Mouse (Mus musculus): ENCODE measurements around the gene Slc4a5. TPM values are rescaled to one million over a fixed set of nuclear protein-coding genes. Genes with fewer than 3 reads are reported as not detected.
A peak's percentile ranks its signal among the peaks of the same experiment; 100 is the strongest.

The Slc4a5 gene
- polyA plus RNA-seq, 1 experiment from 2014 or later, result 5.3 TPM

DNA sequence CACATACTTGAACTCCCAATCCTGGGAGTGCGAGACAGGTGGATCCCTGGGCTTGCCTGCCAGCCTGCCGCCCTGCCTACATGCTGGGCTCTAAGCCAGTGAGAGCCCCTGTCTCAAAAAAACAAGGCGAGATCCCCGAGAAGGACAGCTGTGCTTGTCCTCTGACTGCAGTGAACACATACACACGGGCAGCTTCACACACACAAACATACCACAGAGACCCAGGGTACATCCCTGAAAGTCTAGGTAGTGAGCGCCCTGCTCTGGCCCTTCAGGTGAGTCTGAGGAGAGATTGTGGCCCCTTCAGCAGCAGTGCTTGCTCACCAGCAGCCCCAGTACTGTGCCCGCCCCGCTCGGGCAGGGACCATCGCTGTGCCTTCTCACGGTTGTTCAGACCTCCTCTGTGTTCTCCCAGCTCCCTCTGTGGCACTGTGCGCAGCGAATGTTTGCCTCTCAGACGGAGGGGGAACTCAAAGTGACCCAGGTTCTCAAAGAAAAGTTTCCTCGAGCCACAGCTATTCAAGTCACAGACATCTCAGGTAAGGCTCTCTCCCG, 131.3 kb downstream of the Slc4a5 start:
- no peak for DNase-seq (ENCODE audit: low spot score)
- H3K27ac ChIP-seq, result peak overlapping the region; percentile 45; the same call in 1 of the 2 replicates
- WGBS, result 90% methylated on average over 16 of the region's 16 CpGs

DNA sequence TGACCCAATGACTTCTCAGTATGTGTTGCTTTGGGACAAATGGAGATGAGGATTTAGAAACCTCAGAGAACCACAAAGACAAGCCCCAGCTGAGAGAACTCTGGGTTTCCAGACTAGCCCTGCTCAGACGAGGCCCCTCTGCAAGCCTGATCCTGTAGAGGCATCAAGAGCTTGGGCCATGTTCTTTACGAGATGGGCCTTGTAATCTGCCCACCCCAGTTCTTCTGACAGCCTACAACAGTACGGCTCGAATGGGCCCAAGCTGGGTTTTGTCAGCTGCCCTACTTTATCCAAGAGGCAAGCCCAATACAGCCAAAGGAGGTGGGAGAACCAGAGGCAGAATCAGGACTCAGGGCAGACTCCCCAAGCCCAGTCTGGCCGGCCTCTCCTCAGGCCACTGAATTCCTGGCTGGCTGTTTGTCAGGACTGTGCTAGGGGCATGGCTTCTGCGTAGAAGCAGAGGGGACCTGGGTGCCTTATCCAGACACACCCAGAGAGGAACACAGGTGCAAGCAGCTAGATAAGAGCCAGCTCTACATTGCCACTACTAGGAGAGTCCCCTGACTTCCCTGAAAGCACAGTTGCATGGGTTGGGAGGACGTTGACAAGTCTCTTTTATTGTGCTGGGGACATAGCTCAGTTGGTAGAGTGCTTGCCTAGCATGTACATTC, 132.0 kb downstream of the Slc4a5 start:
- no peak overlapping the region for H3K4me3 ChIP-seq
- peaks cover 54% of the 10 kb centered on the region for H3K36me3 ChIP-seq
- no peaks in the 10 kb centered on the region for H3K9me3 ChIP-seq
- no peak for DNase-seq (ENCODE audit: low spot score)
- H3K27me3 ChIP-seq (ENCODE audit: insufficient read depth, poor library complexity, severe bottlenecking), result no peaks in the 10 kb centered on the region
- no peak overlapping the region for H3K27ac ChIP-seq
- peaks cover 24% of the 10 kb centered on the region for H3K4me1 ChIP-seq (replicated peaks)
- WGBS, result 83% methylated on average over 7 of the region's 7 CpGs

More for the DNA sequence above, 131.3 kb downstream of the Slc4a5 start:
- H3K27me3 ChIP-seq (ENCODE audit: insufficient read depth, poor library complexity, severe bottlenecking), result no peaks in the 10 kb centered on the region
- peaks cover 24% of the 10 kb centered on the region for H3K4me1 ChIP-seq (replicated peaks)
- H3K36me3 ChIP-seq, result peaks cover 52% of the 10 kb centered on the region
- no peaks in the 10 kb centered on the region for H3K9me3 ChIP-seq
- H3K4me3 ChIP-seq, result 0 out of 2 replicates have a peak overlapping the region, but pooled peaks have one; percentile 6

DNA sequence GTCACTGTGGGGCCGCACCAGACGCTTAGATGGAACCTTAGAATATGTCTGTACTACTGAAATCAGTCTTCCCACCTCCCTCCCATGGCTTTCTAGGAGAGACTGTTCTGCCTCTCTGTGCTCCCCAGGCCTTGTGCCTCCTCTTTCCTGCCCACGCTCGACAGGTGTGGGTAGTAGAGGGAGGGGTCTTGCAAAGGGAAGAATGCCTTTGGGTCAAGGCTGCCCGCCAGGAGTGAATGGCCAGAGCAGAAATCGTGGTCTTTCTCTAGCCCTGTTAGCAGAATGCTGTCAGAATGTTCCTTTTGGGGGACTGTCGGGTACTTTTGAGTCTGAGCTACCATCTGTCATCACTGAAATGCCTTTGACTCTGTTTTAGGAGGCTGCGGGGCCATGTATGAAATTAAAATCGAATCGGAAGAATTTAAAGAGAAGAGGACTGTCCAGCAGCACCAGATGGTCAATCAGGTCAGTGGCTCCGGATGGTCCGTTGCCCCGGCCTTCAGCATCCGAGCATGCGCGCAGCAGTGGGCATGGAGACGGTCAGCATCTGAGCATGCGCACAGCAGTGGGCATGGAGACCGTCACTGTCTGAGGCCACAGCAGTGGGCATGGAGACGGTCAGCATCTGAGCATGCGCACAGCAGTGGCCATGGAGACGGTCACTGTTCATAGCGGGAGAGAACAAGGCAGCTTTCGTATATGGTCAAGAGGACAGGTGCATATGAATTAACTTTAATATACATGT, 133.2 kb downstream of the Slc4a5 start:
- 94% methylated on average over 24 of the region's 24 CpGs for WGBS
- no peaks in the 10 kb centered on the region for H3K27me3 ChIP-seq (ENCODE audit: insufficient read depth, poor library complexity, severe bottlenecking)
- H3K9me3 ChIP-seq, result no peaks in the 10 kb centered on the region
- peaks cover 64% of the 10 kb centered on the region for H3K36me3 ChIP-seq
- H3K4me1 ChIP-seq (replicated peaks), result peaks cover 24% of the 10 kb centered on the region
- no peak for DNase-seq (ENCODE audit: low spot score)
- no peak overlapping the region for H3K4me3 ChIP-seq
- H3K27ac ChIP-seq, result no peak overlapping the region

Other genes with a start within 250 kb of the Slc4a5 start
- gene Dok1, start 186.4 kb upstream of the Slc4a5 start, polyA plus RNA-seq (2016; fragmentation: Nextera tagmentation; extraction: Ambion mirVana), result 7.7 and 8.6 TPM in 2 replicates
- 10.5 and 10.7 TPM in 2 replicates for gene Loxl3, start 185.7 kb upstream of the Slc4a5 start, polyA plus RNA-seq (2016; fragmentation: Nextera tagmentation; extraction: Ambion mirVana)
- gene Aup1, start 165.3 kb upstream of the Slc4a5 start, polyA plus RNA-seq (2016; fragmentation: Nextera tagmentation; extraction: Ambion mirVana), result 169 and 179 TPM in 2 replicates
- 70.9 and 82.5 TPM in 2 replicates for gene Htra2, start 164.6 kb upstream of the Slc4a5 start, polyA plus RNA-seq (2016; fragmentation: Nextera tagmentation; extraction: Ambion mirVana)
- 2.2 and 3.5 TPM in 2 replicates for gene Dqx1, start 162.0 kb upstream of the Slc4a5 start, polyA plus RNA-seq (2016; fragmentation: Nextera tagmentation; extraction: Ambion mirVana)
- gene Tlx2, start 149.5 kb upstream of the Slc4a5 start, polyA plus RNA-seq (2016; fragmentation: Nextera tagmentation; extraction: Ambion mirVana), result 5.6 and 12.3 TPM in 2 replicates
- gene Pcgf1, start 142.0 kb upstream of the Slc4a5 start, polyA plus RNA-seq (2016; fragmentation: Nextera tagmentation; extraction: Ambion mirVana), result 41.1 and 42.2 TPM in 2 replicates
- gene Lbx2, start 133.5 kb upstream of the Slc4a5 start, polyA plus RNA-seq (2016; fragmentation: Nextera tagmentation; extraction: Ambion mirVana), result 0.39 and 0.55 TPM in 2 replicates
- 3.0 and 3.8 TPM in 2 replicates for gene Ccdc142, start 118.2 kb upstream of the Slc4a5 start, polyA plus RNA-seq (2016; fragmentation: Nextera tagmentation; extraction: Ambion mirVana)
- gene Gm42688, start 118.2 kb upstream of the Slc4a5 start, polyA plus RNA-seq (2016; fragmentation: Nextera tagmentation; extraction: Ambion mirVana), result 2.2 and 3.2 TPM in 2 replicates
- gene Mrpl53, start 110.8 kb upstream of the Slc4a5 start, polyA plus RNA-seq (2016; fragmentation: Nextera tagmentation; extraction: Ambion mirVana), result 151 and 154 TPM in 2 replicates
- gene Mogs, start 104.3 kb upstream of the Slc4a5 start, polyA plus RNA-seq (2016; fragmentation: Nextera tagmentation; extraction: Ambion mirVana), result 37.9 and 40.0 TPM in 2 replicates
- 157 and 245 TPM in 2 replicates for gene Wbp1, start 98.3 kb upstream of the Slc4a5 start, polyA plus RNA-seq (2016; fragmentation: Nextera tagmentation; extraction: Ambion mirVana)
- gene Ino80b, start 94.4 kb upstream of the Slc4a5 start, polyA plus RNA-seq (2016; fragmentation: Nextera tagmentation; extraction: Ambion mirVana), result 19.8 and 22.8 TPM in 2 replicates
- 40.5 and 46.4 TPM in 2 replicates for gene Rtkn, start 84.4 kb upstream of the Slc4a5 start, polyA plus RNA-seq (2016; fragmentation: Nextera tagmentation; extraction: Ambion mirVana)
- gene Wdr54, start 63.4 kb upstream of the Slc4a5 start, polyA plus RNA-seq (2016; fragmentation: Nextera tagmentation; extraction: Ambion mirVana), result 14.2 and 15.9 TPM in 2 replicates
- 3.1 and 6.0 TPM in 2 replicates for gene 1700003E16Rik, start 63.4 kb upstream of the Slc4a5 start, polyA plus RNA-seq (2016; fragmentation: Nextera tagmentation; extraction: Ambion mirVana)
- 121 and 140 TPM in 2 replicates for gene Dctn1, start 53.9 kb upstream of the Slc4a5 start, polyA plus RNA-seq (2016; fragmentation: Nextera tagmentation; extraction: Ambion mirVana)
- gene Mthfd2, start 106.1 kb downstream of the Slc4a5 start, polyA plus RNA-seq (2016; fragmentation: Nextera tagmentation; extraction: Ambion mirVana), result 43.6 and 61.8 TPM in 2 replicates
- 50.1 and 58.6 TPM in 2 replicates for gene Mob1a, start 106.2 kb downstream of the Slc4a5 start, polyA plus RNA-seq (2016; fragmentation: Nextera tagmentation; extraction: Ambion mirVana)
- gene Bola3, start 129.3 kb downstream of the Slc4a5 start, polyA plus RNA-seq (2016; fragmentation: Nextera tagmentation; extraction: Ambion mirVana), result 138 and 158 TPM in 2 replicates
- 51.1 and 56.5 TPM in 2 replicates for gene Tet3, start 239.3 kb downstream of the Slc4a5 start, polyA plus RNA-seq (2016; fragmentation: Nextera tagmentation; extraction: Ambion mirVana)